Mouse (Mus musculus) MN1 (cell line): ENCODE measurements around the gene Slc35g2.

Experiments
- DNase-seq: peaks from one replicate; pipeline ENCODE4 v3.0.0-alpha.2; 2016; ENCODE audit warnings: low spot score

Gene Slc35g2

GRCm38 (mm10) chr9:100570626-100571233, at the start of gene Slc35g2:
Slc35g2 (minus strand) TSS chr9:100571090.
- peak; percentile 72 for DNase-seq

GRCm38 (mm10) chr9:100616947-100617346, 46.1 kb upstream of the Slc35g2 start:
- no peak for DNase-seq

GRCm38 (mm10) chr9:100613501-100614071, 42.7 kb upstream of the Slc35g2 start:
- DNase-seq = no peak

- DNase-seq = peak; percentile 93
Observed at GRCm38 (mm10) chr9:100605985-100606554, 35.2 kb upstream of the Slc35g2 start.

- DNase-seq = no peak
Observed at GRCm38 (mm10) chr9:100605522-100605921, 34.6 kb upstream of the Slc35g2 start.

GRCm38 (mm10) chr9:100603156-100603555, 32.3 kb upstream of the Slc35g2 start:
- no peak for DNase-seq

- no peak for DNase-seq
Observed at GRCm38 (mm10) chr9:100602130-100602529, 31.2 kb upstream of the Slc35g2 start.

GRCm38 (mm10) chr9:100599761-100600328, 29.0 kb upstream of the Slc35g2 start:
- peak; percentile 59 for DNase-seq

GRCm38 (mm10) chr9:100597546-100597945, 26.7 kb upstream of the Slc35g2 start, which contains the start of gene Stag1:
Stag1 (plus strand) TSS chr9:100597798.
- no peak for DNase-seq

GRCm38 (mm10) chr9:100596317-100596716, 25.4 kb upstream of the Slc35g2 start:
- DNase-seq = no peak

- DNase-seq = no peak
Observed at GRCm38 (mm10) chr9:100590462-100590861, 19.6 kb upstream of the Slc35g2 start.

- no peak for DNase-seq
Observed at GRCm38 (mm10) chr9:100584031-100584430, 13.1 kb upstream of the Slc35g2 start.

GRCm38 (mm10) chr9:100582883-100583575, 12.1 kb upstream of the Slc35g2 start:
- DNase-seq = peak; percentile 83

- peak; percentile 52 for DNase-seq
Observed at GRCm38 (mm10) chr9:100581543-100582492, 10.9 kb upstream of the Slc35g2 start.

- no peak for DNase-seq
Observed at GRCm38 (mm10) chr9:100580196-100580740, 9.4 kb upstream of the Slc35g2 start.

- DNase-seq = no peak
Observed at GRCm38 (mm10) chr9:100573942-100574341, 3.1 kb upstream of the Slc35g2 start.

- no peak for DNase-seq
Observed at GRCm38 (mm10) chr9:100573300-100573699, 2.4 kb upstream of the Slc35g2 start.

- no peak for DNase-seq
Observed at GRCm38 (mm10) chr9:100571511-100571910, 621 bp upstream of the Slc35g2 start.

- peak; percentile 84 for DNase-seq
Observed at GRCm38 (mm10) chr9:100569798-100570625, 878 bp downstream of the Slc35g2 start.

GRCm38 (mm10) chr9:100560251-100560890, 10.5 kb downstream of the Slc35g2 start:
- no peak for DNase-seq
